Mouse (Mus musculus) thymus, postnatal 4 days (tissue): ENCODE results near the gene Ppp1r11.
"Not testable (repeated sequence)": the region's sequence is repeated elsewhere in the genome, so short reads cannot be mapped to it uniquely, and the experiment has no call there.

Source experiments
- DNase-seq: peaks from one replicate; pipeline ENCODE4 v3.0.0; 2021

Ppp1r11 gene

GRCm38 (mm10) chr17:36950981-36951947 lies at the start of gene Ppp1r11:
Gene Ppp1r11, minus strand, starts transcription at chr17:36951741.
- DNase-seq = peak; percentile 91

DNA sequence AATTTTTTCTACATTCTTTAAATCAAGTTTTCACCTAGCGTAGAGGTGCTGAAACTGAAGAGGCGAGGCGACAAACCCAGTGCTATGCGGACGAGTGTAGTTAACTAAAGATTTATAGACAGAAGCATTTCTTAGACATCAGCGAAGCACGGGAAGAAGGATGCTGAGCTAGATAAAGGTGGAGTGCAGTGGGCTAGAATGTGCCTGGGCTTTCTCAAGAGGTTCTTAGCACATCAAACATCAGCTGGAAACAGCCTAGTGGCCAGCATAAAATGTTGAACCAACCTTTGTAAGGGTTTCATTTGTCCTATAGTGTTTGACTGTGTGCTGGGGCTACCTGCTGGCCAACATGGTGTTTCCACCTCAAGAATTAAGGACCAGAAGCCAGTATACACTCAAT lies 49.3 kb upstream of the Ppp1r11 start, which contains the start of gene Zfp57:
Zfp57 (plus strand) TSS at position 301 of the 400 bp plus-strand sequence.
- no peak for DNase-seq

- no peak for DNase-seq
These were observed 46.9 kb upstream of the Ppp1r11 start for GRCm38 (mm10) chr17:36998477-36998876.

DNA sequence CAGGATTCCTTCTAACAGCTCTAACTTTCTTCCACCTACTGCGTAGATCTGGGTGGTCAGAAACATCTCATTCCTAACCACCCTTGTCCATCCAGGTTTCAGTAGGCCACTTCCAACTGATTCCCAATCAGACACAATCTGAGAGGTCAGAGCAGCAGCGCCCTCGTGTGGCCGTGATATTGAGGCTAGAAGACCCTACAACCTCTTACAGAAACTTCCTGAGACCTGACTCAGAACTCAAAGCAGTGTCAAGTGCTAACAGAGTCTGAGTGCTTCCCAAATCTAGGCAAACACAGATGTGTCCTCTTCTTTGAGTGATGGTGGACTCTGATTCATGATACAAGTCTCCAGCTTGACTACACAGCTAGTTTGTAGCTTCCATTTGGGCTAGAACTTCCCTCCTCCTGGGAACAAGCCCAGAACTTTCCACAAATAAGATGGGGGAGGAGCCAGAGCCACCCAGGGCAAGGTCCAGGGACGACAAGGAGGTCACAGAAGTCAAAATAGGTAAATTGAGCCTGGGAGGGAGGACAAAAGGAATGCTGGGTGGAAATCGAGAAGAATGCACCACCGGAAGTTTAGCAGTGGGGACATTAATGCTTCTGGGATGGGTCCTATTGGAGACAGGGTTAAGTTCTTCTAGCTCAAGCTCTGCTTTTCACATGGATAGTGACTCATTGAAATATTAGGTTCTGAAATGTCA lies 45.6 kb upstream of the Ppp1r11 start:
- DNase-seq = peak; percentile 89

DNA sequence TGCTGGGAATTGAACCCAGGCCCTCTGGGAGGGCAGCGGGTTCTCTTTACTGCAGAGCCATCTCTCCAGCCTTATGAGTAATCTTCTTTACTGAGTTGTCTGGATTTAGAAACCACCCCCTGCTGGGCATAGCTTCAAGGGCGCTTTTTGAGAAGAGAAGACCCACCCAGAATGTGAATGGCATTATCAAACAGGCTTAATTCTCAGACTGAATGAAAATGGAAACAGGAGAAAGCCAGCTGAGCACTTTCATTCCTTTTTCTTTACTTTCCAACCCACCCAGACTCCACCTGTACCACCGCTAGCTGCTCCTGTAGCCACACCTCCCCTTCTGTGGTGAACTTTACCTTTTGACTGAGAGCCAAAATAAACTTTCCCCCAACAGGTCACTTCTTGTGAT lies 43.9 kb upstream of the Ppp1r11 start:
- DNase-seq = no peak

DNA sequence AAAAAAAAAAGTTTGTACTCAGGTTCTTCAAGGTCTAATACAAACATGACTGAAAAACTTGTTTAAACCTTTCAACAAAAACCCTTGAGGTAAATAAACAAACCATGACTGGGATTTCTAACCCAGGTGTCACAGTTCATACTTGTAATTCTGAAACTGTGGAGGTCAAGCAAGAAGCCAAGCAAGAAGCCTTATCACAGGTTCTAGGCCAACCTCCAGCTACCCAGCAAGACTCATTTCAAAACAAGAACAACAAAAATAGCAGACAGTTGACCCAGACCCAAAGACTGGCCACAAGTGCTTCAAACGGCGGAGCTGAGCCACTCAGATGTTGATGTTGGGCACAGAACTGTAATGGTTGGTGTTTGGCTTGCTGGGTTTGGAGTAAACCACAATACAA lies 43.0 kb upstream of the Ppp1r11 start:
- DNase-seq = no peak

GRCm38 (mm10) chr17:36993770-36994325 lies 42.3 kb upstream of the Ppp1r11 start:
- DNase-seq = no peak

DNA sequence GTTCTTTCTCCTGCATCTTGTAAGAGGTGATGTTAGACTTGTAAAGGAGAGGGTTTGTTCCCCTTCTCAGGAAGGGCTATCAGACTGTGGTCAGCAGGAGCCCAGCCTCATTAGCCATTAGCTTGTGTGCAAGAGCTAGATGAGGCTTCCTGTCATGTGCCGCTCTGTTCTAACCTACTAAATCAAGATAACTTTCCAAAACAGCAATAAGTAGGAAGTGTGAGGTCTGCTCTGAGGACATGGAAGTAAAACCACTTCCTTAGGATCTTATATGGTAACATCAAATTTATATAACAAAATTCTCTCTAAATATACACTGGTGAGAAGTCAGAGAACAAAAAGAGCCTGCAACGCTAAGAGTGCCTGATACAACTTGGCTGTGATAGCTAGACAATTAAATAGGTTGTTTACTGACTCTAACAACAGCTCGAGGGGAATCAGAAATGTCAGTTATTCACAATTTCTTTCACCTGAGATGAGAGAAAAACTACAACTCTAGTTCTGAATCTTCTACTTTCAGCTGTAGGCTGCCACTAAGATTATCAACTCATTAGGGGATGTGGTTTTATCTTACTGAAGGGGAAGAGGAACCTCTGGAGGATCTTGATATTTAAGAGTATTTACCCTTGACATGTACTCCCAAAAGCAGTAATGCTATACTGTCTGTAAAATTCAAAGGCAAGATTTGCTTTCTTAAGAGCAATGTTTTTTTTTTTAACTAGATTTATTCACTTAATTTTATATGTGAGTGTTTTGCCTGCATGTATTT lies 41.0 kb upstream of the Ppp1r11 start:
- no peak for DNase-seq

GRCm38 (mm10) chr17:36990630-36991029 lies 39.1 kb upstream of the Ppp1r11 start:
- not testable (repeated sequence) for DNase-seq

- no peak for DNase-seq
These were observed 37.9 kb upstream of the Ppp1r11 start, which contains the start of gene H2-M5 for GRCm38 (mm10) chr17:36989437-36989836. Gene H2-M5, minus strand, starts transcription at chr17:36989537.

DNA sequence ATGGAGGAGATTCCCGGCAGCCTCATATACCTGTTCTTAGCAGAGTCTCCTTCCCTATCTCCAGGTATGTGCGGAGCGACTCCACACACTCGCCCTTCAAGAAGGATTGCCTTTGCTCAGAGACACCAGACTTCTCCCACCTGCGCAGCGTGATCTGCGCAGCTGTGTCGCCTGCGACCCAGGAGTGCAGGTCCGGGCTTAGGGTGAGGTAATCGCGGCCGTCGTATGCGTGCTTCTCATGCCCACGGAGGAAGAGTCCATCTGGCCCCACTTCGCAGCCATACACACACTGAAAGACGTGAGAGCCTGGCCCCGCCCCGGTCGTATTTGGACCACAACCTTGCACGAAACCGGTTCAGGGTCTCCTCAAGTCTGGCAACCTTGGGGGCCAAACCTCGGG lies 36.9 kb upstream of the Ppp1r11 start:
- DNase-seq = peak; percentile 17

- DNase-seq = no peak
These were observed 31.0 kb upstream of the Ppp1r11 start for GRCm38 (mm10) chr17:36982253-36983155.

DNA sequence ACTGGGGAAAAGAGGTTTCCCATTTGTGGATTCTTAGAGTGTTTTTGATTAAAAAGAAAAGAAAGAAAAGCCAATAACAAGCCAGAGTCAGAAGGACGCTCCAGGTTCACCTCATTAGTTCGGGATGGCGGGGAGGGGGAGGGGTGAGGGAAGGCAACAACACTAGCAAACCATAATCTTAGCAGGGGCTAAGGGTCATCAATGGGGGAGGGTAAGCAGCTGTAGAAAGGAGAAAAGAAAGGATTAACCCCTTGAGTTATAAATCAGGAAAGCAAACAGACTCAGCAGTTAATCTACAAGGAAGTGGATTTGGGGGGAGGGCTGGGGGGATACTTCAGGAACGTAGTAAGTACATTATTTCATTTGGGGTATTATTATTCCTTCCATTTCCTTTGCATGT lies 30.3 kb upstream of the Ppp1r11 start:
- DNase-seq = no peak

GRCm38 (mm10) chr17:36981221-36981813 lies 29.8 kb upstream of the Ppp1r11 start, which contains the start of gene 2410137M14Rik:
Gene 2410137M14Rik, minus strand, starts transcription at chr17:36981237.
- no peak for DNase-seq

DNA sequence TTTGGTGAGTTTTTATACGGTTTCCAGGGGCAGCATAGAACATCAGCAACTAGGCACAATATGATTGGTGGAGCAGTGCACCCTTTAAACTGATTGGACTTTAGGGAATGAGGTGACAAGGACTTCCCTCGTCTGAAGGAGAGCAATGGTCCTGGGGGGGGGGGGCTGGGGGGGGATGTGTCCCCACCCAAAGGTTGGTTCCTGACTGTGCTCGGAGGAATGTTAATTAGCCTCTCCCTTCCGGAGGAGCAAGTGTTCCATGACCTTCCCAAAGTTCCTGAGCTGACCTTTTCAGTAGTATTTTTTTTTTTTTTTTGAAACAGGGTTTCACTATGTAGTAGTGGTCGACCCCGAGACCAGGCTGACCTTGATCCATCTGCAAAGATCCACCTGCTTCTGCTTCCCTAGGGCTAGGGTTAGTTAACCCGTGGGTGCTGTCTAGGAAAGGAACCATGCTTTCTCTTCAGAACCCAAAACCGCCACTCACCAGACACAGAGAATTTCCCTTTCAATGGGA lies 21.8 kb upstream of the Ppp1r11 start:
- no peak for DNase-seq

- peak; percentile 42 for DNase-seq
These were observed 21.2 kb upstream of the Ppp1r11 start for GRCm38 (mm10) chr17:36972791-36973190.

DNA sequence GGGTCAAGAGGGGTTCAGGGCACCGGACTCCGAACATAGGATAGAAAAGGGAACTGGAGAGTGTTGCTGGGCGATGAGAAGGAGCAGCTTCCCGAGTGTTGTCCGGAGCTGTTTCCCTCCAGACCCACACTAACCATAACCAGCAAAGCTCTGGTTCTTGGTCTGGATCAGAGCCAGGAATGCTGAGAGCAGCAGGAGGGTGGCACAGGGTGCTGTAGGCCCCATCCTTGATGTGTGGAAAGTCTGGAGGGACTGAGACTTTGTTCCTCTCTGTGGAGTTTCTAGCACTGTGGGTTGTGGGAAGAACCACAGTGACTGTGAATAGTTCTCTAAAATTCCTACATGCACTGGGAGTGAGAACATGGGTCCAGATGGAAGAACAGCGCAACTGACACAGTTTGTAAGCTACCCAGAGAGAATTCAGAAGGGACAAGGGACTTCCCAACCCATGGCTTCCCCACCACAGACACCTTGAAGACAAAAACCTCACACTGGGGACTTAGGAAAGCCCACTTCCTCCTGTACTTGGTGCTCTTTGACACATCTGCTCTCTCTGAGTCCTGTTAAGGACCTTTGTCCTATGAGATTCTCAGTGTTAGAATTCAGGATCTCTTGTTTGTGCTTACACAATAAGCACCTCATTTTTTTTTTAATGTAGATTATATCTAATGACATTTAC lies 19.8 kb upstream of the Ppp1r11 start:
- no peak for DNase-seq

- DNase-seq = no peak
These were observed 18.9 kb upstream of the Ppp1r11 start for GRCm38 (mm10) chr17:36970316-36970890.

- no peak for DNase-seq
These were observed 15.3 kb upstream of the Ppp1r11 start for GRCm38 (mm10) chr17:36966875-36967274.

DNA sequence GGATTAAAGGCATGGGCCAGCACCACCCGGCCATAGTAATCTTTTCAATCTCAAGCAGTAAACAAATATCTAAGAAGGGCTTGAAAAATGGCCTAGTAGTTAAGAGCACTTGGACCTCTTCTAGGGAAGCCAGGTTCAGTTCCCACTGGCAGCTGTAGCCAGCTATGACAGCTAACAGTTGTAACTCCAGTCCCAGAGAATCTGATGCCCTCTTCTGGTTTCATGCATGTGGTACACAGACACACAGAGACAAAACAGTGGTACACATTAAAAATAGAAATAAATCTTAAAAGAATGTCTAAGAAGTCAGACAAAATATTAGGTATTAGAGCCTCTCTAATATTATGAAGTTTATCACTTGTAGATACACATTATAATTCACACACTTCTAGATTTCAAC lies 9.6 kb upstream of the Ppp1r11 start:
- DNase-seq = no peak
